Mouse (Mus musculus): ENCODE measurements around the gene Nub1.
A peak's percentile ranks its signal among the peaks of the same experiment; 100 is the strongest.

Nub1 gene

DNA sequence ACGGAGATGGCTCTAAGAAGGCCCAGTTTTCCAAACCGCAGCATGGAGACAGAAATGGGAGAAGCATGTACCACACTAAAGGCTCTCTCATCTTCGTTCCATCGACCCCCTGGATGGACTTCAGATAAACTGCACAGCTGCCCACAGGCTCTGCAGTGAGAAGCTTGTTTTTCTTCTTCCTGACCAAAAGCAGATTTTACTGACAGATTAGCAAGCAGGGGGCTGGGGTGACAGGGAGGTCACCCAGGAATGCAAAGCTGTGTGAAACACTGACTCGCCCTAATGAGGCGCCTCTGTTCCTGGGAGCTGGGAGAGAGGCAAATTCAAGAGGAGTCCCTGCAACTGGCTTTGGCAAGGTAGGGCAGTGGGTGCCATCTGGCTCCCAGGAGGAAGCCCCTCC lies 62.2 kb downstream of the Nub1 start:
- DNase-seq, result no peak

DNA sequence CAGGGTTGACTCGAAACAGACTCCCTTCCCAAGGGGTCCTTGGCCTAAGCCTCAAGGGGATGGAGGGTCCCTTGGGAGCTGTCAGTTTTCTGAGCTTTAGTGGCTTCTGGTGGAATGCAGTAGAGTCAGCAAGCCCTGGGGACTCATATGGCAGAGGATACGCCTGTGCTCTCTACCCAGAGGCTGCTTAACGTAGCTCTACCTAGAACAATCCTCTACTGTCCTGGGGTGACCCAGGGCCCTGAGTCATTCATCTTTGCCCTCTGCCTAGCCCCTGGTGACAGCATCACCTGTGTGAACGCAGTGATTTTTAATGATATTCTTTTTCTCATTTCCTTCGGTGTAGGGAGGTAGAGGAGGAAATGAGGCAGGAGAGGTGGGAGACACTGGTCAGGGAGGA lies 64.4 kb downstream of the Nub1 start:
- DNase-seq, result no peak

DNA sequence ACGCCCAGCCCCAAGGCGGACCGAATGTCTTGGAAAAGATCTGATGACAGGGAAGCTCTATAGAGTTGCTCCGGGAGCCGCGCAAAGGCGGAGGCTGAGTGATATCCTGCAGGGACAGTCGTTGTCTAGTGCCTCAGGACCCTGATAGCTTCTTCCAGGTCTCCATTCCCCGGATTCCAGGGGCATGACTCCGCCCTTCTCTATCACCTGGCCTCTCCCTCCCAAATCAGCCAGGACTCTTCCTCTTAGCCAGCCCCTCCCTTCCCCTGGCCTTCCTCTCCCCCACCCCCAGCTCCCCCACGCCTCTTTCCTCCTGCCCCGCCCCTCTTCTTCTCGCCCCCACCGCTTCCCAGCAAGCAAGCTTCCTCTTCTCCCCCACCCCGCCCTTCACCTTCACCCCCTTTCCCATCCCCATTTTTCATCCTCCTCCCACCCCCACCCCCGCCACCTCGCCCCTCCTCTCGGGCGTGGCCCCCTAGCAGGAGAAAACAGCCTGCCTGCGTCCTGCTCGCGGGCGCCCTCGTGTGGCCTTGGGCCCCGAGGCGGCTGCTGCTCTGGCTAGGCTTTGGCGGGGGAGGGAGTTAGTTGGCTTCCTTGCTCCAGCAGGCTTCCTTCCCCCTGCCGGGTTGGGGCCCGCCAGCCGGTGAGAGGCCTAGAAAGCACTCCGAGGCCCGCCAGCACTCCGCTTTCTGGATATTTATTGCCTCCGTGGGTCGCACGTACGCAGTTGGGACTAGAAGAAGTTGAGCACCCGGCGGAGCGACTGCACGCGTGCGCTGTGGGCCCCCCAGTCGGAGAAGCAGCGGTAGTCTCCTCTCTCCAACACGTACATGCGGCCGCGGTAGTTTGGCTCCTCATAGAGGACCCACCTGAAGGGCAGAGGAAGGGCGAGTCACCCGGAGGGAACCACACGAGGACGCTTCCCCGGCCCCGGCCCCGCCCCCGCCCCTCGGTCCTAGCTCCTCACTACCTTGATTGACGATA lies 65.3 kb downstream of the Nub1 start:
- peak; percentile 78 to 79 for DNase-seq

DNA sequence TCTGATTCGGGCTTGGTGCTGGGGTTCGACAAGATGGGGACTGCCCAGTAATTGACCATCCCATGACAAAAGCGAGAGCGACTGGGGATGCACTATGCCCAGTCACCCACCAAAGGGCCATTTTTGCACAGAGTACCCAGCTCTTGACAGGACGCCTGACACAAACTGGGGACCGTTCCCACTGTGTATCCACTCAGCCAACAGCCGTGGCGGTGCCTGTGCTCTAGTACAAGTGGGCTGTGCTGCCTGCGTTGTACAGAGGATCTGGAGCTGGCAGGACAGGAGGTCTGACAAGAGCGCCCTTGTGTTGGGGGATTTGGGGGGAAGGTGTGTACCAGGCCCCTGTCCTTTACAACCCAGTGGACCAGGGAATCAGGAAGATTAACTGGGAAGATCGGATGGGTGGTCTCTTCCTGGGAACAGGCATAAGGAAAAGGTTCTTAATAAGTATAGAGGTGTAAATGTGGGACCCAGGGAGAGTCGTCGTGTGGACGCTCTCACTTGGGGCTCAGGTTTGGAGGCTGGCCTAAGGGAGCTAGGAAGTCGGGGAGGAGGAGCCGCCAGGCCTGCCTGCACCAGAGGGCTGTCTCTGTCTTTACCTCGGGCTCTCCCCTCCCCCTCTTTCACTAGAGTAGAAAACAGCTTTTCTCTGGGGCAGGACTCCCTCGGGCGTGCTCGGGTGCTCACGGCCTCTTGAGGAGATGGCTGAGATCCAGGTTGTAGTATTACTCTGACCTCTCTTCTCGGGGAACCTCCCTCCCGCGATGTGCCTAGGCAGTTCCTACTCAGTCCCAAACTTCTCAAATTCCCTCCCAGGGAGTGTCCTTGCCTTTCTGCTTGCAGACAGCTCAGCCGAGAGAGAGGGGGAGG lies 66.2 kb downstream of the Nub1 start:
- peak; percentile 48 to 65 for DNase-seq

DNA sequence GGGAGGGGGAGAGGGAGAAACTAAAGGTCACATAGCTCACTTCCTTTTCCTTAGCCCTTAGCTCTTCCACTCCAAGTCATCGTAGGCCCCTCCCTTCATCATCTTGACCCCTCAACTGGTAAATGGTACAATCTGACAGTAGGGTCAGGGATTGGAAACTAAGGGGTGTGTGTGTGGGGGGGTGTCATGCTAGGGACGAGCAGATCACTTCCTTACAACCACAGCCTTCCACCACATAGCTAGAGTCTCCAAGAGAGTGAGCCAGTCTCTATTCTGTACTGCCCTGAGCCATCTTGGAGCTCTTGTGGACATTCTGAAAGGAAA lies 66.8 kb downstream of the Nub1 start:
- DNase-seq, result no peak

DNA sequence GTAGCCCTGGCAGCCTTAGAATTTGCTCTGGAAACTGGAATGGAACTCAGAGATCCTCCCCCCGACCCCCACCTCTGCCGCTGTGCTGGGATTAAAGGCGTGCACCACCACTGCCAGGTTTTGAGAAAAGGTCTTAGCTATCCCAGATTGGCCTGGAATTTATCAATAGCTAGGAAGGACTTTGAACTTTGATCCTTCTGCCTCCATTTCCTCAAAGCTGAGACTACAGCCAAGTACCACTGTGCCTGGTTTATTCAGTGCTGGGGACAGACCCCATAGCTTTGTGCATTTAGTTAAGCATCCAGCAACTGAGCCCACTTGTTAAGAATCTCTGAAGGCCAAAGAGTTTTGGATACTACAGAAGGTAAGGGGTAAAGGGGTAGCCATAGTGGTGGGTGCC lies 71.6 kb downstream of the Nub1 start:
- DNase-seq, result no peak

DNA sequence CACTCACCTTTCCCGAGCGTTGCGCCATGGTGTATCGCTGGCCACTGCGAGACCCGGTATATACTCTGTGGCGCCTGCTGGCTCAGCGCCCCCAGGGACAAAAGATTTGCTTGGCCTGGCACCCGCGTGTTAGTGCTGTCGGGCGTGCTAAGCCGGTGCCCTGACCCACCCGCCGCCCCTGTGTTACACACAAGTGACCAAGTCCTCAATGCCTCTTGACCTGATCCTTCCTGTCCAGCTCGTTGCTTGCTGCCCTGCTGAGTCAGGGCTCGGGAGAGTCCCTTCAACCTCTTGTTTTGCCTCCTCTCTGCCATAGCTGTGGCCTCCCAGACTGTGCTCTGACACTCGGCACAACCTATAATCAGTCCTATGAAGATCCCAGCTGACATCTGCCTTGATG lies 72.5 kb downstream of the Nub1 start, which contains the start of gene Crygn:
Crygn (minus strand) TSS at position 193 of the 400 bp plus-strand sequence.
- DNase-seq, result no peak
